Mouse (Mus musculus): Measurements from ENCODE around the gene Adm2.

Gene Adm2

DNA sequence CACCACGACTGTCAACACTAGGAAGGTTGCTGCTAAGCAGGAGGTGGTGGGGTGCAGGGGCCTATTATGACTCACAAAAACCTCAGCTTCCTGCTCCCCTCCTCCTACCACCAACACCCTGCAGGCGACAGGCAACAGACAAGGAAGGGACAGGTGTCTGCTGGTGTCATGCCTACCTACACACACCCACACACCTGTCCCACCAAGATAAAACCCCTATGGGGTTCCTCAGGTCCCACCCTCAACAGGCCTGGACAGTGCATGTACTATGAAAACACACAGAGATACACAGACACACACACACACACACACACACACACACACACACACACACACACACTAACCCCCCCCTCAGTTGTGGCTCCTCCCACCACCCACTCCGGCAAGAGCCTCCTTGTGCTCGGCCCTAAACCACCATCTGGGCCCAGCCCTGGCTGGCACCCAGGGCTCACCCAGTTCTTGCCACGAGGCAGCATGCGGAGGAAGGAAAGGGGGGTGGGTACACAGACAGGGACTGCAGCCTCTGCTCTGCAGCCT lies 12.5 kb upstream of the Adm2 start:
- DNase-seq (ENCODE audit: inconsistent ontology term) = peak; percentile 54

DNA sequence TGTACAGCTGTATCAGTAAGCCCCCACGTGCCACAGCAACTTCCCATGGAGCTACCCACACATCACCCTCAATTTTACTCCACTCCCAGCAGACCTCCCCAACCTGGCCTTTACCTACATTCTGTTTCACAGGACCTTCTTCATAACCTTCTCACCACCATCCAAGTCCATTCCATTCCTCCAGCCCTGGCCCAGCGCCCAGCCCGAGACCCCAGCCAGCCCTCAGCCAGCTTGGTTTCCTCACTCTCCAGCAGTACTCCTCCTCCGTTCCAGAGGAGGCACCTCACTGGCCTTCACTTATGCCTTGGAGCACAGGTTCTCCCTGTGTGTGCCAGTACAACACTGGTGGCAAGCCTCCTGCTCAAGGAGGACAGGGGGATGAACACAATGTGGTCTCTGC lies 9.2 kb upstream of the Adm2 start:
- DNase-seq (ENCODE audit: inconsistent ontology term) = no peak

DNA sequence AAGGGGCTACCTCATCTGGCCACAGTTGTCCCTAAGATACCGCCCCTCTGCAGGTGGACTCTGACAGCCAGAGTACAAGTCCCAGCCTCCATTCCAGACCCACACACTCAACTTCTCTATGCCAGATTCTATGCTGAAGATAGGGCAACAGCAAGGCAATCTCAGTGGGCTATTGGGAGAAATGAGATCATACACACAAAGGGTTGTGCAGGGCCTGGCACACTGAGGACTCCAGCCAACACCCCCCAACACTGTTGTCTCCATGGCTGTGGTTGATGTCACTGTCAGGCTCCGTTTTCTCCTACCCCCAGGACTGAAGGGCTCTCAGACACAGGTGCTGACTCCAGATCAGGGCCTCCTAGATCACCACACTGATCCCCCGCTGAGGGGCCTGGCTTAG lies 8.4 kb upstream of the Adm2 start:
- DNase-seq (ENCODE audit: inconsistent ontology term) = peak; percentile 9

DNA sequence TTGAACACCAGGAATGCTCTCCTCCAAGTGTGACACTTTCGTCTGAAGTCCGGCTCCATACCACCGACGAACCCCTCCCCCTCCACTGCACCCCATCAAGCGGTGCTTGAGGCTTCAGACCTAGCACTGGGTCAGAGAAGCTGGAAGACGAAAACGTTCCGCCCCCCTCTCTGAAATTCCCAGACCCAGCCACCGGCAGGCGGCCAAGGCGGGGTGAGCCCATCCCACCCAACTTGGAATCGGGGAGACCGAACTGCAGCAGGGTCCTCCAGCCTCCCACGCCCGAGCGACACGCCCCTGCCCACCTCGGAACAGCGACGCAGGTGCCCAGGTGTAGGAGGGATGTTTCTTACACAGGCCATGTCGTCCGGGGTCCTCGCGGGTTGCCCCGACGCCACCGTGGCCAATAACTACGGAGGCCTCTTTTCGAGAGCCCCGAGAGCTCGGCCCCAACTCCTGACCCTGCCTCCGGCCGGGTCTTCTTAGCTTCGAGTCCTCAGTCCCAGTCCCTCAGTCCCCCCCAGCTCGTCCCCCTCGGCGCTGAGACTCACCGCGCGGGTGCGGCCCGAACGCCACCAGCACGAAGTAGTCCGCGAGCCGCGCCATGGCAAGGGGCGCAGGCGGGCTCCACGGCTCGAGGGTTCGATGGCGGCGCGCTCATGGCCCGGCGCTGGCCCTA lies 7.9 kb upstream of the Adm2 start:
- peak; percentile 64 for DNase-seq (ENCODE audit: inconsistent ontology term)

DNA sequence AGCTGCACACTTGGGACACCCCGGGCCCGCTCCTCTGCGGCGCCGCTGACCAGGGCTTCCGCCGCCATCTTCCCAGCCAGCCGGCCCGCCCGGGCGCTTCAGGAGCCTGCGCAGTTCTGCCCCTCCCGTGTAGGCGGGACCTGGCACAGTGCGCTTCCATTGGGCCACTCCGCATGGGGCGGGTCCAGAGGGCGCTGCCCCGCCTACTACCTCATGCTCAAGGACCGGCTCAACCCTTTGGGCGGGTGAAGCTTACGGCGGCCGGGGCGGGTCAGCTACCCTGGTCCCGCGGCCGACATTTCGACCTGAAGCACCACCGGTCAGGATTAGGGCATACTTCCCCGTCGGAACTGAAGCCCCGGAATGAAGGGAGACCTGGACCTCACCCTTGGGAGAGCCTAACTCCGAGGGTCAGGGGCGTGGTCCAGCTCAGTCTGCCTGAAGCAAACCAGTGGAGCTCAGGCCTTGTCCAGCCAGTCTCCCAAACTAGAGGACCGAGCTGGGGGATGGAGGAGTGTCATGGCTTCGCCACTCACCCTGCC lies 7.3 kb upstream of the Adm2 start, which contains the start of gene Sbf1:
Gene Sbf1, minus strand, starts transcription at position 122 of the 542 bp plus-strand sequence.
- peak; percentile 98 for DNase-seq (ENCODE audit: inconsistent ontology term)

DNA sequence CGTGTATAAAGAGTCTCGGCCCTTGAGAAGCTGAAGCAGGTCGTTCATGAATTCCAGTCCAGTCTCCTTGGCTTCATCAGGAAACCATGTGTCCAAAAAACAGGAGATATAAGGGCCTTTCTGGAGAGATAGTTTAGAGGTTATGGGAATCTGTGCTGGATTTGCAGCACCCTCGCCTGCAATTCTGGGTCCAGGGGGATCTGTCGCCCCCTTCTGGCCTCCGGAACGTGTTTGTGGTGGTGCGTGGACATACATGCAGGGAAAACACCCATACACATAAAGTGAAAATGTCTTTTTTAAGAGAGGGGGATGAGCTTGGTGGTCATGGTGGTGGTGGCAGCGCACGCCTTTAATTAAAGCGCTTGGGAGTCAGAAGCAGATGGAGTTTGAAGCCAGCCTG lies 6.4 kb upstream of the Adm2 start:
- DNase-seq (ENCODE audit: inconsistent ontology term) = no peak

DNA sequence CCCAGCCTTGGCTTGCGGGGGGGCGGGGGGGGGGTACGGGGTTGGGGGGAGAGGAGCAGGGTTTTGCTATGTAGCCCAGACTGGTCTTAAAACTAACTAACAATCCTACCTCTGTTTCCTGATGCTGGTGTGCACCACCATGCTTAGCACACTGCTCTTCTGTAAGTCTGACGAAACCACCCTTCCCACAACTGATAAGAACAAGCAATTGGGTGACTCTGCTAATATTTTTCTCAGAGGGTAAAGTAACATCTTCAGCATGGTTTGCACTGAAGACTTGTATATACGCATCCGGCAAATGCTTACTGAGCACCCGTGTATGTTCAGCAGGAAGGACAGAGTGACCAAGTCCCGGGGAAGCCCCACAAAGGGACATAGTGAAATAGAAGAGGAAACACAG lies 1.3 kb upstream of the Adm2 start:
- DNase-seq (ENCODE audit: inconsistent ontology term) = no peak

DNA sequence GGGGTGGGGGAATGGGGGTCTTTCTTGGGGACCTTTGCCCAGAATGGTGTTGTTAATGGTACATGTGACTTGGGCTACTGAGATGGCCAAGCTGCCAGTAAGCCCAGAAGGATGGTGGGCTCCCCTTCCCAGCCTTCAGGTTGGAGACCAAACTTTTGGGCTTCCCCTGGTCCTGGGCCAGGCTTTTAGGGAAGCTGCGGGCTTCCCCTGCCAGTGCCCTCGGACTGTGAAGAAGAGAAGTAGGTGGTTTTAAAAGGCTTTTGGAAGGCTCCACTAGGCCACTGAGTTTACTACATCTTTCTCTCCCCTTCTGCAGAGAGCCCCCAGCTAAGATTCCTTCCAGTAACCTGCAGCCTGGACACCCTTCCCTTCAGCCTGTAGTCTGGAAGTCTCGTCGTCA lies 1.1 kb downstream of the Adm2 start:
- no peak for DNase-seq (ENCODE audit: inconsistent ontology term)

DNA sequence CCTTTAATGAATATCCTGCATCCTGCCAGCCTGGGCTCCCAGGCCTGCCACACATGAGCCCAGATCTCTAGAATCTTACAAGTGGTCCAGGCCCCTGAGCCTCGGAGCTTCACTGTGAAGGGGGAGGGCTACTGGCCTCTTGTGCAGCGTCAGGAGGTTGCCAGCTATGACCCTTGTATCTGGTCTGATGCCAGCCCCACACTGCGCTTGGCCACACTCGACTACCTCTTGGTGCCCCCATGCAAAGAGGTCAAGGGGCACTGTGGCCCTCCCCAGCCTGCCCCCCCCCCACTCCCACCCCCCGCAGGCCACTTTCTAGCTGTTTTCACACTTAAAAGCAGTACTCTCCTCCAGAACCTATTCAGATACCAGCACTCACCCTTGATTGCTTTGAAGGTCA lies 3.9 kb downstream of the Adm2 start:
- no peak for DNase-seq (ENCODE audit: inconsistent ontology term)

DNA sequence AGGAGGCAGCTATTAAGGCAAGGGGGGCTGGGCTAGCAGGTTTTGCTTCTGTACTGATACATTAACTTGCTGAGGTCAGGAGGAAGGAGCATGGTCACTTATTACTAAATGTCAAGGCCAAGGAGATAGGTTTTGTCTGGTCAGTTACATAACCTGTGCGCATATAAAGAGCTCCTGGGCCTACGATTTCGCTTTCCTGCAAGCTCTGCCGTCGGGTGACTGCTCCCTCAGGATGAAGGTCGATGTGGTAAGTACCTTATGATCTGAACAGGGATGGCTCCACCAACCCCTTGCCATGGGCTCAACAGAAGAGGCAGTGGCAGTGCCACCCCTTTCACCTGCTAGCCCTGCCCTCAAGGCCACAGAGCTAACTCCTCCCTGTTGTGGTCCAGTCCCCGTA lies 11.8 kb downstream of the Adm2 start, which contains the start of gene Miox:
Gene Miox, plus strand, starts transcription at position 128 of the 400 bp plus-strand sequence.
- DNase-seq (ENCODE audit: inconsistent ontology term) = no peak

DNA sequence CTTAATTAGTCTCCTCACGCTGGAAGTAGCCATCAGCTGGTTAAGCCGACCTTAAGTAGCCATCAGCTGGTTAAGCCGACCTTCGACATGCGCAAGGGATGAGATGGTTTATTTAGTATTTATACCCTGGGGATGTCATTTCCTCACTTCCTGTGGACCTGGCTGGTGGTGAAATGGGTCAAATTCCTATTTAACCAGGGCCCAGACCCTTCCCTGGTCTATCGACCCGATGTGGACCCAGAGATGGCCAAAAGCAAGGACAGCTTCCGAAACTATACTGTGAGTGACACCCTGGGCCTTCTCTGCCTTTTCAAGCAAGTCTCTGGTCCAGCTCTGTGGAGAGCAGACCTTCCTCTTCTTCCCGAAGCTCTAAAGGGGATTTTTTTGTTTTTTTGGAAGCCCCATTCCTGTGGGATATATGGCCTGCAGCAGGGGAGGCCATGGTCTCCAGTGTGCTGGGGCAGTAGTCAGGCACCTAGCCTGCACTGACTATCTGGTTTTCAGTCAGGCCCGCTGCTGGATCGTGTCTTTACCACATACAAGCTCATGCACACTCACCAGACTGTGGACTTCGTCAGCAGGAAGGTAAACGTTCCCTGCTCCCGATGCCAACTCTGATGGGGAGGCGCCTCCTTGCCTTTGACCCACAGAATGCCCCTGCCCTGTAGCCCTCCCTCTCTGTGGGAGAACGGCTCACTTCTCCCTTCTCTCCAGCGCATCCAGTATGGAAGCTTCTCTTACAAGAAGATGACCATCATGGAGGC lies 12.4 kb downstream of the Adm2 start:
- DNase-seq (ENCODE audit: inconsistent ontology term) = no peak

DNA sequence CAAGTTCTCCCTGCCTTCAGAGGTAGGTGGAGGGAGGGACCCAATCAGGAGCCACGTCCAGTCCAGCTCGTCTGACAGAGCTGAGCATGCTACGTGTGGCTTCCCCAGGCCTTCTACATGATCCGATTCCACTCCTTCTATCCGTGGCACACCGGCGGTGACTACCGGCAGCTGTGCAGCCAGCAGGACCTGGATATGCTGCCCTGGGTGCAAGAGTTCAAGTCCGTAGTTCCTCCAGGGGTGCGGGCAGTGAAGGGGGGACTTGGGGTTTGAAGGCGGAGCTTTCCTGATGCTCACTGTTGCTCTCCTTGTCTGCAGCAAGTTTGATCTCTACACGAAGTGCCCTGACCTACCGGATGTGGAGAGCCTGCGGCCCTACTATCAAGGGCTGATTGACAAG lies 13.9 kb downstream of the Adm2 start:
- DNase-seq (ENCODE audit: inconsistent ontology term) = no peak

DNA sequence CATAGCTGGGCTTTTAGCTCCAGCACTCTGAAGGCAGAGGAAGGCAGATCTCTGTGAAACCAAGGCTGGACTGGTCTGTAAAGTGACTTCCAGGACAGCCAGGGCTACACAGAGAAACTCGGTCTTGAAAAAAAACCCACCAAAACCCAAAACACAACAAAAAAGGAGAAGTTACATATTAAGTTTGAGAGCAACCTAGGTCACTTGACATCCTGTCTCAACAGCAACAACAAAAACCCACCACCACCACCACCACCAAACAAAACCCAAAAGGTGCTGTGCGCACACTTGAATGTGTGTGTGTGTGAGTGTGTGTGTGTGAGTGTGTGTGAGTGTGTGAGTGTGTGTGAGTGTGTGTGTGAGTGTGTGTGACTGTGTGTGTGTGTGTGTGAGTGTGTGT lies 17.2 kb downstream of the Adm2 start:
- DNase-seq (ENCODE audit: inconsistent ontology term) = no peak

DNA sequence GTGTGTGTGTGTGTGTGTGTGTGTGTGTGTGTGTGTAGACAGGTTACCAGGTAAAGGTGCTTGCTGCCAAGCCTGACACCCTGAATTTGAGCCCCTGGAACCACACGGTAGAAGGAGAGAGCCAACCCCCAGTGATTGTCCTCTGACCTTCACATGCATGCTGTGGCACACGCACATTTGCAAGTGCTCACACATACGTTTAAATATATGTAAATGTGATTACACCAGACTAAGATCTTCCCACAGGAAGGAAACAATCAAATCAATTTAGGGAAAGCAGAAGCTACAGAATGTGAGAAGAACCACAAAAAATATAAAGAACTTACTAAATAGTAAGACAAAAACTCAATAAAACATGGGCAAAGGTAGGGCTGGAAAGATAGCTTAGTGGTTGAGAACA lies 17.6 kb downstream of the Adm2 start:
- DNase-seq (ENCODE audit: inconsistent ontology term) = no peak

DNA sequence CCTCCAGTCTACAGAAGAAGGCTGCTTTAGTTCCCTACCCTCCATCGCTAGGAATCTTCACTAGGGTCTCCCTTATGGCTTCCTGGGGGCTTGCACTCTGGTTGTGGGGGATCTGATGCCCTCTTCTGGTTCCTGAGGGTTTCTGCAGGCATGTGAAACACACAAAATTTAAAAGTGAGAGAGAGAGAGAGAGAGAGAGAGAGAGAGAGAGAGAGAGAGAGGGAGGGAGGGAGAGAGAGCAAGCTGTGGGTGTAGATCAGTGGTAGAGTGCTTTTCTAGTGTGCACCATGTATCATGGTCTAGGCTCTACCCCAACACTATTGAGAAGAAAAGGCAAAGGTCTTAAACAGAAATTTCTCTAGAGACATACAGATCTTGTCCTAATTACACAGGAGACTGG lies 19.2 kb downstream of the Adm2 start:
- no peak for DNase-seq (ENCODE audit: inconsistent ontology term)

DNA sequence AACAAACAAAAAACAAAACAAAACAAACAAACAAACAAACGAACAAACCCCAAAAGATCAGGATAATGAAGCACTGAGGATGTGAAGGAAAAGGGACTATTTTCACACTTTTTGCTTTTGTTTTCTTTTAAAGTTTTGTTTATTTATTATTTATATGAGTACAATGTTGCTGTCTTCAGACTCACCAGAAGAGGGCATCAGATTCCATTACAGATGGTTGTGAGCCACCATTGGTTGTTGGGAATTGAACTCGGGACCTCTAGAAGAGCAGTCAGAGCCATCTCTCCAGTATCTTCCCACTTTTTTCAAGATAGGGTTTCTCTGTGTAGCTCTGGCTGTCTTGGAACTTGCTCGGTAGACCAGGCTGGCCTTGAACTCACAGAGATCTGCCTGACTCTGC lies 20.8 kb downstream of the Adm2 start:
- no peak for DNase-seq (ENCODE audit: inconsistent ontology term)

DNA sequence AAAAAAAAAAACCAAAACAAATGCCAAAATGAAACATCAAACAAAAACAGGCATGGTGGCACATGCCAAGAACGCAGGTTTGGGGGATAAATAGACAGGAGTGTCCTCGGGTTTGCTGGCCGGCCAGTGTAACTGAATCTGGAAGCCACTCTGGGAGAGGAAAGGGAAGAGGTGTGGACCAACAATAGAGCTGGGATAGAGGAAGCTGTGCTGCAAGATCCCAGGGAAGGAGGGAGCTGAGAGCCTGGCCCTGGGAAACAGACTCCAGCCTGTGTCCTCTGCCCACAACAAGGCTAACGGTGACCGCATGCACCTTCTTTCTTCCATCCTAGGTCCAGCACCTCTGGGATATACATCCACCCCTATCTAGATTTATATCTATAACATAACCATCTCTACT lies 27.9 kb downstream of the Adm2 start:
- no peak for DNase-seq (ENCODE audit: inconsistent ontology term)

DNA sequence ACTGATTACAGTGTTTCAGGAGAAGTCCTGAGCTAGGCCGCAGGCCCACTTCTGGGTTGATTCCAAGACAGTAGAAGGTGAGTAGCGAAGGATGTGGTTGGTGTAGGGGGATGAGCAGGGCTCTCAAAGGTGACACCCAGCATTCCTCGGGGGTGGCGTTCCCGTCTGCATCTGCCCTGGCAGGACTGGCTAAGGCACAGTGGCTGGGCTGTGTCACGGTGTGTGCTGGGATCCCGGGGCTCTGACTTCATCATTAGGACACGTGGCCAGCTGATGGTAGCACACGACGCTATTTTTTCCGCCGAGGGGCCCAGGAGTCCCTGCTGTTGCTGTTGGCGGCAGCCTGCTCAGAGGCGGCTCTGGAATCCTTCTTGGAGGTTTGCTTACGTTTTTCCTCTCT lies 28.8 kb downstream of the Adm2 start:
- DNase-seq (ENCODE audit: inconsistent ontology term) = no peak

DNA sequence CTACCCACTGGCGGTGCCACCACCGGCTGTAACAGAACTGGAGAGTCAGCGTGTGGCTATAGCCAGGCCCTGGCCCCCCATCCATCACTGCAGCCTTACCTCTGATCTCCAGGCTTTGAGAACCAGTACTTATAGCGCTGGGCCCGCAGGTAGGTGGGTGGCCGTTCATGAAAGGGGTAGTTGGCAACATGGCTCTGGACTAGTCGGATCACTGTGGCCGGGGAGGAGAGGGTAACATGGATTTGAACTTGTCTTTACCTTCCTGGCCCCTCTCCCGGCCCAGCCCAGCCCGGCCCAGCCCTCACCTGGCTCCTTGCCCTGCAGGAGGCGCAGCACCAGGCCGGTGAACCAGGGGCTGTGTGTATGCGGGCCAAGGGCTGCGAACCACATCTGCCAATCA lies 29.5 kb downstream of the Adm2 start:
- DNase-seq (ENCODE audit: inconsistent ontology term) = no peak

DNA sequence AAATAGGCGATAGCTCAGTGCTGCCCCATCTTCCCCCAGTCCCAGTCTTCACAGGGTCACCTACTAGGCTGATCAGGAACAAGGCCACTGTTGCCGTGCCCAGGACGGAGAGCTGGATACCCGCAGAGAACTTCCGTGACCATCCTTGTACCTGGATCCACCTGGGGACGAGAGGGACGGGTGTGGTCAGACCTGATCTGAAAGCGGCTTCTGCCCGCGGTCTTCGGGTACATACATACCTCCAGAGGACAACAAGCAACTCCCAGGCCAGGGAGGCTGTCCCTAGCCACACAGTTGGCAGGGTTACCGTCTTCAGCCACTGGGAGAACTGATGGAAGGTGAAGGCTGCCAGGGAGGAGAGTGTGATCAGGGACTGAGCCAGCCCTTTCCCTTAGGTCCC lies 30.3 kb downstream of the Adm2 start:
- DNase-seq (ENCODE audit: inconsistent ontology term) = no peak

DNA sequence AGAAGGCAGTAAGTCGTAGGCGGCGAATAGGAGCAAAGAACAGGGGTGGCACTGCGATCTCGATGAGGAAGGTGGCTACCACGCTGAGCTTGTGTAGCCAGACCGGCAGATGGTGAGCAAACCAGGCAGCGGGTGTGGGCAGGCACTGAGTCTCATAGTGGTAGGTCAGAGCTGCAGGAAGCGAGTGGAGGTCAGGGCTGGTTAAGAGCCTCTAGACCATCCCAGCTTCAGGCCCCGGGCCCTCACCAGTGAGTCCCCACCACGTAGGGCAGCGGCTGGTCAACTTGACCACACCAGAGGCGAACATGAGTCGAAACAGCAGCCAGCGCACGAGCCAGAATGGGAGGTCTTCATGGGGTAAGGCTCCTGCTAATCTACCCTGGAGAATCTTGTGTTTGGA lies 31.3 kb downstream of the Adm2 start:
- no peak for DNase-seq (ENCODE audit: inconsistent ontology term)

DNA sequence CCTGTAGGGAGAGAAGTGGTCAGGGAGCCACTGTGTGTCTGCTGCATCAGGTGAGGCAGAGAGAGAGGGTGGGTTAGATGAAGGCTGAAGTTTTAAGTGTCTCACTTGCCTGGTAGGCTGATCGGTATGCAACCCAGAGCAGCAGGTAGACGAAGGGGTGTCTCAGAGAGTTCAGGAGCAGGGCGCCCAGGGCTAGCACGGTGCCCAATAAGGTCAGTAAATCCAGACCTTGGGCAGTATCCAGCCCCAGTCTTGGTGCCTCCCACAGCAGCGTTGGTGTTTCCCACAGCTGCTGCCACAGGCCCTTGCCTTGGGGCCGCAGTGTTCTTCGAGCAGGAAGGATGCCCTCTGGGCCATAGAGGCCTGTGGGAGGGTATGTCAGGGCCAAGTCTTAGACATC lies 31.9 kb downstream of the Adm2 start:
- no peak for DNase-seq (ENCODE audit: inconsistent ontology term)
